Mouse (Mus musculus): ENCODE results near the gene Timm10. TPM values are rescaled to one million over a fixed set of nuclear protein-coding genes. Genes with fewer than 3 reads are reported as not detected.

Timm10 gene
- polyA plus RNA-seq (2015; fragmentation: Nextera tagmentation; extraction: Ambion mirVana), result 47.8 and 51.3 TPM in 2 replicates

GRCm38 (mm10) chr2:84826488-84827282 is at the start of gene Timm10:
Gene Timm10, plus strand, starts transcription at chr2:84826997.
- no peaks in the 10 kb centered on the region for H3K9me3 ChIP-seq

GRCm38 (mm10) chr2:84777706-84778105 is 49.1 kb upstream of the Timm10 start:
- 62% methylated on average over 3 of the region's 3 CpGs for WGBS
- H3K27ac ChIP-seq, result no peak overlapping the region
- H3K4me1 ChIP-seq, result peaks cover 9% of the 10 kb centered on the region
- ATAC-seq (ENCODE audit: low FRiP score, low read depth), result no peak
- no peaks in the 10 kb centered on the region for H3K36me3 ChIP-seq
- H3K9me3 ChIP-seq, result no peaks in the 10 kb centered on the region
- no peak overlapping the region for H3K4me2 ChIP-seq (replicated peaks)
- no peaks in the 10 kb centered on the region for H3K27me3 ChIP-seq
- H3K4me3 ChIP-seq, result no peak overlapping the region
- H3K9ac ChIP-seq, result no peak overlapping the region

More at GRCm38 (mm10) chr2:84826488-84827282, at the start of gene Timm10:
- H3K27ac ChIP-seq, result peak within 1 kb of the TSS; percentile 52; the same call in 1 of the 2 replicates
- under 1% methylated on average over 34 of the region's 34 CpGs for WGBS
- H3K27me3 ChIP-seq, result 0 out of 2 replicates have a peak, but pooled peaks cover 4% of the 10 kb centered on the region
- H3K4me3 ChIP-seq, result peak within 1 kb of the TSS; percentile 91
- H3K9ac ChIP-seq, result peak within 1 kb of the TSS; percentile 80
- peak; percentile 93 for ATAC-seq (ENCODE audit: low FRiP score, low read depth)
- peaks cover 9% of the 10 kb centered on the region for H3K4me1 ChIP-seq
- peaks cover 12% of the 10 kb centered on the region for H3K36me3 ChIP-seq
- peak within 1 kb of the TSS; percentile 100 for H3K4me2 ChIP-seq (replicated peaks)

GRCm38 (mm10) chr2:84779210-84779609 is 47.6 kb upstream of the Timm10 start:
- no peak overlapping the region for H3K4me3 ChIP-seq
- WGBS, result 58% methylated on average over 6 of the region's 6 CpGs
- H3K4me1 ChIP-seq, result peaks cover 7% of the 10 kb centered on the region
- H3K4me2 ChIP-seq (replicated peaks), result no peak overlapping the region
- no peaks in the 10 kb centered on the region for H3K27me3 ChIP-seq
- H3K9ac ChIP-seq, result no peak overlapping the region
- H3K9me3 ChIP-seq, result no peaks in the 10 kb centered on the region
- H3K27ac ChIP-seq, result no peak overlapping the region
- ATAC-seq (ENCODE audit: low FRiP score, low read depth), result no peak
- no peaks in the 10 kb centered on the region for H3K36me3 ChIP-seq

- ATAC-seq (ENCODE audit: low FRiP score, low read depth), result no peak
- Histone ChIP-seq H3K27ac (no peak overlapping the region), H3K9me3 (no peaks in the 10 kb centered on the region), H3K9ac (no peak overlapping the region), H3K36me3 (no peaks in the 10 kb centered on the region), H3K27me3 (no peaks in the 10 kb centered on the region), H3K4me3 (no peak overlapping the region), H3K4me2 (replicated peaks) (no peak overlapping the region), H3K4me1 (no peaks in the 10 kb centered on the region)
- 58% methylated on average over 1 of the region's 1 CpGs for WGBS
These were observed 43.5 kb upstream of the Timm10 start for GRCm38 (mm10) chr2:84783315-84783714.

GRCm38 (mm10) chr2:84783840-84784566 is 42.8 kb upstream of the Timm10 start:
- no peak overlapping the region for H3K4me2 ChIP-seq (replicated peaks)
- no peaks in the 10 kb centered on the region for H3K9me3 ChIP-seq
- no peaks in the 10 kb centered on the region for H3K36me3 ChIP-seq
- no peak overlapping the region for H3K27ac ChIP-seq
- WGBS, result 74% methylated on average over 3 of the region's 3 CpGs
- H3K27me3 ChIP-seq, result no peaks in the 10 kb centered on the region
- no peaks in the 10 kb centered on the region for H3K4me1 ChIP-seq
- no peak overlapping the region for H3K4me3 ChIP-seq
- H3K9ac ChIP-seq, result no peak overlapping the region
- ATAC-seq (ENCODE audit: low FRiP score, low read depth), result no peak

GRCm38 (mm10) chr2:84788316-84788715 is 38.5 kb upstream of the Timm10 start:
- Histone ChIP-seq H3K9ac (no peak overlapping the region), H3K36me3 (no peaks in the 10 kb centered on the region), H3K4me3 (no peak overlapping the region), H3K27ac (no peak overlapping the region), H3K4me2 (replicated peaks) (no peak overlapping the region), H3K27me3 (no peaks in the 10 kb centered on the region), H3K9me3 (no peaks in the 10 kb centered on the region), H3K4me1 (no peaks in the 10 kb centered on the region)
- 89% methylated on average over 3 of the region's 3 CpGs for WGBS
- ATAC-seq (ENCODE audit: low FRiP score, low read depth), result no peak

- Histone ChIP-seq H3K4me1 (no peaks in the 10 kb centered on the region), H3K36me3 (no peaks in the 10 kb centered on the region), H3K4me2 (replicated peaks) (no peak overlapping the region), H3K27ac (no peak overlapping the region), H3K9me3 (no peaks in the 10 kb centered on the region), H3K4me3 (no peak overlapping the region), H3K9ac (no peak overlapping the region), H3K27me3 (no peaks in the 10 kb centered on the region)
- no peak for ATAC-seq (ENCODE audit: low FRiP score, low read depth)
- WGBS, result 50% methylated on average over 9 of the region's 9 CpGs
These were observed 36.4 kb upstream of the Timm10 start for GRCm38 (mm10) chr2:84790418-84790817.

- no peaks in the 10 kb centered on the region for H3K36me3 ChIP-seq
- no peaks in the 10 kb centered on the region for H3K4me1 ChIP-seq
- H3K27me3 ChIP-seq, result no peaks in the 10 kb centered on the region
- 85% methylated on average over 3 of the region's 3 CpGs for WGBS
- no peak overlapping the region for H3K4me3 ChIP-seq
- H3K9ac ChIP-seq, result no peak overlapping the region
- no peak for ATAC-seq (ENCODE audit: low FRiP score, low read depth)
- no peak overlapping the region for H3K4me2 ChIP-seq (replicated peaks)
- no peaks in the 10 kb centered on the region for H3K9me3 ChIP-seq
- no peak overlapping the region for H3K27ac ChIP-seq
These were observed 34.3 kb upstream of the Timm10 start for GRCm38 (mm10) chr2:84792516-84792915.

GRCm38 (mm10) chr2:84793154-84793553 is 33.6 kb upstream of the Timm10 start:
- ATAC-seq (ENCODE audit: low FRiP score, low read depth), result no peak
- Histone ChIP-seq H3K9me3 (no peaks in the 10 kb centered on the region), H3K4me3 (no peak overlapping the region), H3K9ac (no peak overlapping the region), H3K4me2 (replicated peaks) (no peak overlapping the region), H3K4me1 (no peaks in the 10 kb centered on the region), H3K27ac (no peak overlapping the region), H3K36me3 (no peaks in the 10 kb centered on the region), H3K27me3 (no peaks in the 10 kb centered on the region)
- 82% methylated on average over 3 of the region's 3 CpGs for WGBS

GRCm38 (mm10) chr2:84793871-84794270 is 32.9 kb upstream of the Timm10 start:
- Histone ChIP-seq H3K4me1 (no peaks in the 10 kb centered on the region), H3K36me3 (no peaks in the 10 kb centered on the region), H3K27me3 (no peaks in the 10 kb centered on the region), H3K4me2 (replicated peaks) (no peak overlapping the region), H3K9me3 (no peaks in the 10 kb centered on the region), H3K9ac (no peak overlapping the region), H3K27ac (no peak overlapping the region), H3K4me3 (no peak overlapping the region)
- ATAC-seq (ENCODE audit: low FRiP score, low read depth), result no peak
- WGBS, result 83% methylated on average over 3 of the region's 3 CpGs

- WGBS, result 11% methylated on average over 13 of the region's 13 CpGs
- Histone ChIP-seq H3K27me3 (no peaks in the 10 kb centered on the region), H3K9me3 (no peaks in the 10 kb centered on the region), H3K4me2 (replicated peaks) (peak overlapping the region; percentile 94), H3K4me1 (no peaks in the 10 kb centered on the region), H3K9ac (peak overlapping the region; percentile 71), H3K36me3 (no peaks in the 10 kb centered on the region), H3K4me3 (peak overlapping the region; percentile 59), H3K27ac (no peak overlapping the region)
- ATAC-seq (ENCODE audit: low FRiP score, low read depth), result peak; percentile 54
These were observed 28.8 kb upstream of the Timm10 start for GRCm38 (mm10) chr2:84797833-84798492.

GRCm38 (mm10) chr2:84798493-84798921 is 28.3 kb upstream of the Timm10 start, which contains the start of gene Ube2l6:
Gene Ube2l6, plus strand, starts transcription at chr2:84798828.
- H3K27me3 ChIP-seq, result no peaks in the 10 kb centered on the region
- H3K9me3 ChIP-seq, result no peaks in the 10 kb centered on the region
- H3K4me1 ChIP-seq, result no peaks in the 10 kb centered on the region
- peak within 1 kb of the TSS; percentile 59 for H3K4me3 ChIP-seq
- H3K9ac ChIP-seq, result peak within 1 kb of the TSS; percentile 71
- peak within 1 kb of the TSS; percentile 94 for H3K4me2 ChIP-seq (replicated peaks)
- H3K27ac ChIP-seq, result no peak within 1 kb of the TSS
- no peaks in the 10 kb centered on the region for H3K36me3 ChIP-seq
- 1% methylated on average over 21 of the region's 21 CpGs for WGBS
- ATAC-seq (ENCODE audit: low FRiP score, low read depth), result peak; percentile 82
